Mouse (Mus musculus): ENCODE measurements at regions not wholly inside any gene's neighbourhood (a gene's known extent, or its start where the extent isn't known, plus 50 kb on each side); places are given as distances from the start of the nearest gene placed in this dataset.
A peak's percentile ranks its signal among the peaks of the same experiment; 100 is the strongest.

DNA sequence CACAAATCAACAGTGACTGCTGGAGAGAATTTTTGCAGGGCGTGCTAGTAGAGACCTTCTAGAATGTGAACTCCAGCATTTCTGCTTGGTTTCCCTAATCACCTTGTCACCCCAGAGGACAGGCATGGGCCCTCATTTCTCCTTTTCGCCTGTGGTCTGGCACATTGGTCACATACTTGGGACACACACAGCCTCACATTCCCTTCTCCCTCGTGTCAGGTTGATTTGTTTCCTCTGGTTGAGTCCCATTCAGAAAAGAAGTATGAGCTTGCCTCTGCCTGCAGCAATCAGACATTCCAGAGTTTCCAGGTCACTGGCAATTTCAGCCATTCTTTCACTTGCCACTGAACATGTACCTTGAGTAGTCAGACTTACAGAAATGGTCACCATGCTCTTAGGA lies 323.8 kb upstream of the 4931429L15Rik start:
- Histone ChIP-seq H3K9ac (ENCODE audit: control insufficient read depth, low read depth, low read length, poor library complexity, severe bottlenecking) (no peak overlapping the region), H3K4me3 (ENCODE audit: control insufficient read depth in 1 of 2, insufficient read depth in 1 of 2, low read depth in 2 of 2, low read length in 2 of 2) (no peak overlapping the region), H3K36me3 (ENCODE audit: control insufficient read depth in 1 of 2, insufficient read depth in 2 of 2, low read length in 2 of 2) (no peaks in the 10 kb centered on the region), H3K9me3 (replicated peaks; ENCODE audit: insufficient read depth, low read length) (no peaks in the 10 kb centered on the region), H3K27me3 (ENCODE audit: control insufficient read depth in 1 of 2, insufficient read depth in 2 of 2, low read length in 2 of 2) (no peaks in the 10 kb centered on the region), H3K4me1 (ENCODE audit: control insufficient read depth in 1 of 2, insufficient read depth in 2 of 2, low read length in 2 of 2) (no peaks in the 10 kb centered on the region), H3K79me2 (ENCODE audit: control insufficient read depth, insufficient read depth, low read length, poor library complexity) (no peaks in the 10 kb centered on the region), H3K27ac (ENCODE audit: control insufficient read depth, low read depth, low read length) (no peak overlapping the region)
- DNase-seq (ENCODE audit: low read depth, low spot score) = no peak
- TF ChIP-seq UBTF (IDR thresholded peaks at IDR 0.05; ENCODE audit: borderline replicate concordance, insufficient read depth, low read depth, low read length) (no peak), NRF1 (IDR thresholded peaks at IDR 0.05; ENCODE audit: insufficient read depth, low read depth, low read length, poor library complexity, severe bottlenecking) (no peak), ZC3H11A (IDR thresholded peaks at IDR 0.05; ENCODE audit: low read depth, low read length) (no peak), SIN3A (IDR thresholded peaks at IDR 0.05; ENCODE audit: low read length) (no peak), RCOR1 (IDR thresholded peaks at IDR 0.05; ENCODE audit: low read depth, low read length) (no peak), USF2 (IDR thresholded peaks at IDR 0.05; ENCODE audit: borderline replicate concordance in 1 of 2, insufficient read depth in 1 of 2, low read depth in 1 of 2, low read length in 2 of 2) (no peak), CHD1 (IDR thresholded peaks at IDR 0.05; ENCODE audit: low read depth, low read length) (no peak), KAT2A (conservative IDR thresholded peaks at IDR 0.05; ENCODE audit: low read depth, low read length) (no peak), BHLHE40 (IDR thresholded peaks at IDR 0.05; ENCODE audit: borderline replicate concordance, low read depth, low read length) (no peak), NELFE (IDR thresholded peaks at IDR 0.05; ENCODE audit: low read depth, low read length) (no peak), POLR2AphosphoS2 (IDR thresholded peaks at IDR 0.05; ENCODE audit: low read length) (no peak), MAZ (IDR thresholded peaks at IDR 0.05; ENCODE audit: low read depth, low read length) (no peak), E2F4 (IDR thresholded peaks at IDR 0.05; ENCODE audit: borderline replicate concordance, low read depth, low read length) (no peak), TCF12 (IDR thresholded peaks at IDR 0.05; ENCODE audit: low read depth, low read length) (no peak), GATA1 (IDR thresholded peaks at IDR 0.05; ENCODE audit: low read depth, low read length) (no peak), CHD2 (IDR thresholded peaks at IDR 0.05; ENCODE audit: low read length) (no peak), MAX (IDR thresholded peaks at IDR 0.05; ENCODE audit: low read length) (no peak), TAL1 (IDR thresholded peaks at IDR 0.05; ENCODE audit: low read length) (no peak), JUND (IDR thresholded peaks at IDR 0.05; ENCODE audit: low read depth, low read length) (no peak)

DNA sequence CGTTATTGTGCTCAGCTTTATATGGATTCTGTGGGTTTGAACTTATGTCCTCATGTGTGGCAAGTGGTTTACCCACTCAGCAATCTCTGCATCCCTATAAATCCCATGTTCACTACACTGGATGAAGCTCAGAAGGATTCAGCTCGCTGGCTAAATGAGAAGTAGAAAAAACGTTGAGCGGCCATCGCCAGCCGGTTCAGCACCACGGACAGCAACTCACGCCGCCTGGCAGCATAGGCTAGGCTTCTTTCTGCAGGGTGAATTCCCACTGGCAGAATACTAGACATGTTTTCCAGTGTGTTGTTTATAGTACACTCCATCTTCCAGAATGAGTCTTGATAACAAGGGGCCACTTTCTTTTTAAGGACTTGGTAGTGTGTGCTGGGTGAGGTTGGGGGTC lies 322.9 kb upstream of the 4931429L15Rik start:
- Histone ChIP-seq H3K36me3 (ENCODE audit: control insufficient read depth in 1 of 2, insufficient read depth in 2 of 2, low read length in 2 of 2) (no peaks in the 10 kb centered on the region), H3K27me3 (ENCODE audit: control insufficient read depth in 1 of 2, insufficient read depth in 2 of 2, low read length in 2 of 2) (no peaks in the 10 kb centered on the region), H3K9ac (ENCODE audit: control insufficient read depth, low read depth, low read length, poor library complexity, severe bottlenecking) (no peak overlapping the region), H3K4me3 (ENCODE audit: control insufficient read depth in 1 of 2, insufficient read depth in 1 of 2, low read depth in 2 of 2, low read length in 2 of 2) (no peak overlapping the region), H3K9me3 (replicated peaks; ENCODE audit: insufficient read depth, low read length) (no peaks in the 10 kb centered on the region), H3K27ac (ENCODE audit: control insufficient read depth, low read depth, low read length) (no peak overlapping the region), H3K4me1 (ENCODE audit: control insufficient read depth in 1 of 2, insufficient read depth in 2 of 2, low read length in 2 of 2) (no peaks in the 10 kb centered on the region), H3K79me2 (ENCODE audit: control insufficient read depth, insufficient read depth, low read length, poor library complexity) (no peaks in the 10 kb centered on the region)
- TF ChIP-seq ZC3H11A (IDR thresholded peaks at IDR 0.05; ENCODE audit: low read depth, low read length) (no peak), MXI1 (IDR thresholded peaks at IDR 0.05; ENCODE audit: low read depth, low read length) (no peak), TCF12 (IDR thresholded peaks at IDR 0.05; ENCODE audit: low read depth, low read length) (no peak), BHLHE40 (IDR thresholded peaks at IDR 0.05; ENCODE audit: borderline replicate concordance, low read depth, low read length) (no peak), CHD2 (IDR thresholded peaks at IDR 0.05; ENCODE audit: low read length) (no peak), ETS1 (IDR thresholded peaks at IDR 0.05; ENCODE audit: low read depth, low read length) (no peak), ZKSCAN1 (IDR thresholded peaks at IDR 0.05; ENCODE audit: low read depth, low read length) (no peak), EP300 (IDR thresholded peaks at IDR 0.05; ENCODE audit: low read depth in 1 of 2, low read length in 2 of 2) (no peak), SMC3 (IDR thresholded peaks at IDR 0.05; ENCODE audit: low read depth, low read length) (no peak), POLR2A (IDR thresholded peaks at IDR 0.05; ENCODE audit: control insufficient read depth in 1 of 2, insufficient read depth in 1 of 2, low read depth in 1 of 2, low read length in 2 of 2, poor library complexity in 1 of 2) (no peak), MEF2A (IDR thresholded peaks at IDR 0.05; ENCODE audit: extremely low read depth, insufficient replicate concordance, low read depth, low read length, poor library complexity, severe bottlenecking) (no peak), MAZ (IDR thresholded peaks at IDR 0.05; ENCODE audit: low read depth, low read length) (no peak), HCFC1 (IDR thresholded peaks at IDR 0.05; ENCODE audit: low read depth, low read length) (no peak), ZNF384 (IDR thresholded peaks at IDR 0.05; ENCODE audit: low read depth, low read length) (no peak), ELF1 (IDR thresholded peaks at IDR 0.05; ENCODE audit: low read depth, low read length) (no peak), GATA1 (IDR thresholded peaks at IDR 0.05; ENCODE audit: low read depth, low read length) (no peak), POLR2AphosphoS2 (IDR thresholded peaks at IDR 0.05; ENCODE audit: low read length) (no peak)
- peak; percentile 6 for DNase-seq (ENCODE audit: low read depth, low spot score)

Measured in MEL (cell line).